Mouse (Mus musculus): ENCODE results near the gene Krtap3-1. TPM values are rescaled to one million over a fixed set of nuclear protein-coding genes. Genes with fewer than 3 reads are reported as not detected.
"Not testable (repeated sequence)": the region's sequence is repeated elsewhere in the genome, so short reads cannot be mapped to it uniquely, and the experiment has no call there.

Gene Krtap3-1
- not detected in 2 replicates for polyA plus RNA-seq (2015; fragmentation: Nextera tagmentation; extraction: Ambion mirVana)

- Histone ChIP-seq H3K36me3 (no peaks in the 10 kb centered on the region), H3K4me3 (no peak within 1 kb of the TSS), H3K4me1 (no peaks in the 10 kb centered on the region), H3K27me3 (replicated peaks) (no peaks in the 10 kb centered on the region), H3K9me3 (no peaks in the 10 kb centered on the region), H3K4me2 (no peak within 1 kb of the TSS), H3K9ac (no peak within 1 kb of the TSS), H3K27ac (replicated peaks) (no peak within 1 kb of the TSS)
- 86% methylated on average over 7 of the region's 7 CpGs for WGBS
- no peak for ATAC-seq (ENCODE audit: extremely low read depth, insufficient number of reproducible peaks, low FRiP score, low TSS enrichment)
These were observed at the start of gene Krtap3-1 for GRCm38 (mm10) chr11:99566530-99566929. Gene Krtap3-1 (minus strand): TSS chr11:99566630.

GRCm38 (mm10) chr11:99614796-99615363 is 48.5 kb upstream of the Krtap3-1 start, which contains the start of gene Krtap2-4:
Gene Krtap2-4 (minus strand): TSS chr11:99614846.
- H3K9me3 ChIP-seq, result no peaks in the 10 kb centered on the region
- no peaks in the 10 kb centered on the region for H3K36me3 ChIP-seq
- H3K9ac ChIP-seq, result no peak within 1 kb of the TSS
- 61% methylated on average over 3 of the region's 3 CpGs for WGBS
- no peak within 1 kb of the TSS for H3K4me2 ChIP-seq
- no peak for ATAC-seq (ENCODE audit: extremely low read depth, insufficient number of reproducible peaks, low FRiP score, low TSS enrichment)
- no peak within 1 kb of the TSS for H3K4me3 ChIP-seq
- H3K27me3 ChIP-seq (replicated peaks), result no peaks in the 10 kb centered on the region
- H3K27ac ChIP-seq (replicated peaks), result no peak within 1 kb of the TSS
- no peaks in the 10 kb centered on the region for H3K4me1 ChIP-seq

- ATAC-seq (ENCODE audit: extremely low read depth, insufficient number of reproducible peaks, low FRiP score, low TSS enrichment); H3K9ac ChIP-seq; H3K4me2 ChIP-seq; H3K9me3 ChIP-seq; H3K4me1 ChIP-seq; H3K27me3 ChIP-seq (replicated peaks); H3K36me3 ChIP-seq; H3K4me3 ChIP-seq; H3K27ac ChIP-seq (replicated peaks): not testable (repeated sequence)
- WGBS, result 55% methylated on average over 1 of the region's 2 CpGs
These were observed 43.7 kb upstream of the Krtap3-1 start, which contains the start of gene Gm11937 for GRCm38 (mm10) chr11:99610089-99610488. Gene Gm11937 (minus strand): TSS chr11:99610189.

- ATAC-seq (ENCODE audit: extremely low read depth, insufficient number of reproducible peaks, low FRiP score, low TSS enrichment), result no peak
- WGBS, result 52% methylated on average over 1 of the region's 1 CpGs
- H3K9me3 ChIP-seq, result no peaks in the 10 kb centered on the region
- no peak overlapping the region for H3K9ac ChIP-seq
- H3K27me3 ChIP-seq (replicated peaks), result peaks cover 10% of the 10 kb centered on the region; the same call in 1 of the 2 replicates
- no peak overlapping the region for H3K4me2 ChIP-seq
- H3K4me3 ChIP-seq, result no peak overlapping the region
- H3K36me3 ChIP-seq, result no peaks in the 10 kb centered on the region
- no peaks in the 10 kb centered on the region for H3K4me1 ChIP-seq
- H3K27ac ChIP-seq (replicated peaks), result no peak overlapping the region
These were observed 42.7 kb upstream of the Krtap3-1 start for GRCm38 (mm10) chr11:99609126-99609525.

GRCm38 (mm10) chr11:99603208-99603607 is 36.8 kb upstream of the Krtap3-1 start, which contains the start of gene Gm11938:
Gene Gm11938 (minus strand): TSS chr11:99603308.
- 42% methylated on average over 1 of the region's 1 CpGs for WGBS
- H3K27me3 ChIP-seq (replicated peaks), result not testable (repeated sequence)

GRCm38 (mm10) chr11:99597742-99598141 is 31.3 kb upstream of the Krtap3-1 start, which contains the start of gene Krtap9-3:
Gene Krtap9-3 (minus strand): TSS chr11:99598105.
- WGBS, result 78% methylated on average over 6 of the region's 6 CpGs

More at GRCm38 (mm10) chr11:99603208-99603607, 36.8 kb upstream of the Krtap3-1 start, which contains the start of gene Gm11938:
- not testable (repeated sequence) for H3K4me3 ChIP-seq; H3K36me3 ChIP-seq; H3K4me1 ChIP-seq; H3K4me2 ChIP-seq; H3K9ac ChIP-seq; H3K9me3 ChIP-seq; H3K27ac ChIP-seq (replicated peaks); ATAC-seq (ENCODE audit: extremely low read depth, insufficient number of reproducible peaks, low FRiP score, low TSS enrichment)

GRCm38 (mm10) chr11:99590981-99591380 is 24.6 kb upstream of the Krtap3-1 start, which contains the start of gene Krtap1-3:
Gene Krtap1-3 (minus strand): TSS chr11:99591339.
- no peak within 1 kb of the TSS for H3K4me3 ChIP-seq
- no peaks in the 10 kb centered on the region for H3K9me3 ChIP-seq
- H3K27ac ChIP-seq (replicated peaks), result no peak within 1 kb of the TSS
- no peaks in the 10 kb centered on the region for H3K36me3 ChIP-seq
- WGBS, result 88% methylated on average over 6 of the region's 6 CpGs
- no peak for ATAC-seq (ENCODE audit: extremely low read depth, insufficient number of reproducible peaks, low FRiP score, low TSS enrichment)
- no peaks in the 10 kb centered on the region for H3K4me1 ChIP-seq
- H3K27me3 ChIP-seq (replicated peaks), result no peaks in the 10 kb centered on the region
- no peak within 1 kb of the TSS for H3K4me2 ChIP-seq
- H3K9ac ChIP-seq, result no peak within 1 kb of the TSS

More at GRCm38 (mm10) chr11:99597742-99598141, 31.3 kb upstream of the Krtap3-1 start, which contains the start of gene Krtap9-3:
- ATAC-seq (ENCODE audit: extremely low read depth, insufficient number of reproducible peaks, low FRiP score, low TSS enrichment); H3K9ac ChIP-seq; H3K9me3 ChIP-seq; H3K4me1 ChIP-seq; H3K4me3 ChIP-seq; H3K4me2 ChIP-seq; H3K36me3 ChIP-seq; H3K27me3 ChIP-seq (replicated peaks); H3K27ac ChIP-seq (replicated peaks): not testable (repeated sequence)

GRCm38 (mm10) chr11:99585096-99585495 is 18.7 kb upstream of the Krtap3-1 start:
- WGBS, result 75% methylated on average over 7 of the region's 7 CpGs
- no peak for ATAC-seq (ENCODE audit: extremely low read depth, insufficient number of reproducible peaks, low FRiP score, low TSS enrichment)
- Histone ChIP-seq H3K4me1 (no peaks in the 10 kb centered on the region), H3K27ac (replicated peaks) (no peak overlapping the region), H3K36me3 (no peaks in the 10 kb centered on the region), H3K4me2 (no peak overlapping the region), H3K9me3 (no peaks in the 10 kb centered on the region), H3K27me3 (replicated peaks) (no peaks in the 10 kb centered on the region), H3K9ac (no peak overlapping the region), H3K4me3 (no peak overlapping the region)

- 65% methylated on average over 5 of the region's 5 CpGs for WGBS
- Histone ChIP-seq H3K27me3 (replicated peaks) (no peaks in the 10 kb centered on the region), H3K4me2 (no peak within 1 kb of the TSS), H3K4me3 (no peak within 1 kb of the TSS), H3K36me3 (no peaks in the 10 kb centered on the region), H3K9ac (no peak within 1 kb of the TSS), H3K9me3 (no peaks in the 10 kb centered on the region), H3K4me1 (no peaks in the 10 kb centered on the region), H3K27ac (replicated peaks) (no peak within 1 kb of the TSS)
- no peak for ATAC-seq (ENCODE audit: extremely low read depth, insufficient number of reproducible peaks, low FRiP score, low TSS enrichment)
These were observed 16.8 kb upstream of the Krtap3-1 start, which contains the start of gene Krtap1-4 for GRCm38 (mm10) chr11:99583245-99583704. Gene Krtap1-4 (minus strand): TSS chr11:99583654.

- no peaks in the 10 kb centered on the region for H3K9me3 ChIP-seq
- no peak overlapping the region for H3K4me3 ChIP-seq
- no peak overlapping the region for H3K9ac ChIP-seq
- 69% methylated on average over 6 of the region's 6 CpGs for WGBS
- no peak overlapping the region for H3K27ac ChIP-seq (replicated peaks)
- no peaks in the 10 kb centered on the region for H3K4me1 ChIP-seq
- H3K36me3 ChIP-seq, result no peaks in the 10 kb centered on the region
- no peak overlapping the region for H3K4me2 ChIP-seq
- ATAC-seq (ENCODE audit: extremely low read depth, insufficient number of reproducible peaks, low FRiP score, low TSS enrichment), result no peak
- H3K27me3 ChIP-seq (replicated peaks), result no peaks in the 10 kb centered on the region
These were observed 15.1 kb upstream of the Krtap3-1 start for GRCm38 (mm10) chr11:99581564-99581963.

- Histone ChIP-seq H3K27me3 (replicated peaks) (no peaks in the 10 kb centered on the region), H3K36me3 (no peaks in the 10 kb centered on the region), H3K27ac (replicated peaks) (no peak overlapping the region), H3K4me2 (no peak overlapping the region), H3K9me3 (no peaks in the 10 kb centered on the region), H3K9ac (no peak overlapping the region), H3K4me3 (no peak overlapping the region), H3K4me1 (no peaks in the 10 kb centered on the region)
- no peak for ATAC-seq (ENCODE audit: extremely low read depth, insufficient number of reproducible peaks, low FRiP score, low TSS enrichment)
- 82% methylated on average over 5 of the region's 5 CpGs for WGBS
These were observed 14.6 kb upstream of the Krtap3-1 start for GRCm38 (mm10) chr11:99581051-99581450.

- no peak within 1 kb of the TSS for H3K27ac ChIP-seq (replicated peaks)
- H3K36me3 ChIP-seq, result no peaks in the 10 kb centered on the region
- 86% methylated on average over 6 of the region's 6 CpGs for WGBS
- no peaks in the 10 kb centered on the region for H3K4me1 ChIP-seq
- H3K27me3 ChIP-seq (replicated peaks), result no peaks in the 10 kb centered on the region
- no peak within 1 kb of the TSS for H3K9ac ChIP-seq
- H3K9me3 ChIP-seq, result no peaks in the 10 kb centered on the region
- H3K4me2 ChIP-seq, result no peak within 1 kb of the TSS
- no peak for ATAC-seq (ENCODE audit: extremely low read depth, insufficient number of reproducible peaks, low FRiP score, low TSS enrichment)
- H3K4me3 ChIP-seq, result no peak within 1 kb of the TSS
These were observed 14.2 kb upstream of the Krtap3-1 start, which contains the start of gene Krtap1-5 for GRCm38 (mm10) chr11:99580636-99581035. Gene Krtap1-5 (minus strand): TSS chr11:99581016.

All from heart, embryonic 13.5 days (tissue).